Mouse (Mus musculus) liver, adult 2 months (tissue): ENCODE measurements around the gene Gm17334. TPM values are rescaled to one million over a fixed set of nuclear protein-coding genes. Genes with fewer than 3 reads are reported as not detected.

Experiments used
- DNase-seq: peaks from one replicate; pipeline ENCODE4 v3.0.0-alpha.2; 2011; ENCODE audit warnings: low read depth, low spot score; ENCODE audit errors: extremely low read depth
- H3K27ac ChIP-seq: fragments of 200-500 bp; replicated peaks from 2 replicates; pipeline ENCODE4 v1.5.1; 2012; ENCODE audit warnings: low read depth, mild to moderate bottlenecking, control low read depth, inconsistent platforms, low read length; ENCODE audit not compliant: insufficient read depth
- H3K27me3 ChIP-seq: fragments of 200-500 bp; 2 replicates; pipeline ENCODE4 v1.6.1; 2012; ENCODE audit warnings: mild to moderate bottlenecking, moderate library complexity, low read length, inconsistent platforms; ENCODE audit not compliant: control insufficient read depth, insufficient read depth
- H3K36me3 ChIP-seq: fragments of 200-500 bp; 2 replicates; pipeline ENCODE4 v1.6.1; 2012; ENCODE audit warnings: low read length, inconsistent platforms; ENCODE audit not compliant: control insufficient read depth, insufficient read depth
- H3K4me1 ChIP-seq: fragments of 200-500 bp; 2 replicates; pipeline ENCODE4 v1.6.1; 2011; ENCODE audit warnings: low read length; ENCODE audit not compliant: control insufficient read depth, insufficient read depth
- H3K4me3 ChIP-seq: fragments of 200-500 bp; 2 replicates; pipeline ENCODE4 v1.5.1; 2011; ENCODE audit warnings: low read depth, mild to moderate bottlenecking, control low read depth, low read length, moderate library complexity; ENCODE audit not compliant: insufficient read depth
- H3K79me2 ChIP-seq: fragments of 200-500 bp; 2 replicates; pipeline ENCODE4 v1.6.1; 2012; ENCODE audit warnings: inconsistent platforms, mild to moderate bottlenecking, low read length, moderate library complexity; ENCODE audit not compliant: control insufficient read depth, insufficient read depth
- H3K9ac ChIP-seq: fragments of 200-500 bp; 2 replicates; pipeline ENCODE4 v1.6.1; 2012; ENCODE audit warnings: low read depth, mild to moderate bottlenecking, control low read depth, inconsistent platforms, low read length
- CTCF ChIP-seq: fragments of 200-500 bp; IDR thresholded peaks from 2 replicates; pipeline ENCODE4 v1.5.1; 2011; ENCODE audit warnings: low read depth, low read length, control low read depth
- POLR2A ChIP-seq: fragments of 200-500 bp; IDR thresholded peaks from 2 replicates; pipeline ENCODE4 v1.6.1; 2011; ENCODE audit warnings: low read length, control low read depth; ENCODE audit not compliant: insufficient read depth; ENCODE audit errors: extremely low read depth
- WGBS: fragments of 180-500 bp; shearing (Covaris S2); methylation state at CpG from one replicate; pipeline ENCODE4 v1.1.7; 2018; 5-methylcytosine and 5-hydroxymethylcytosine counted together
- polyA plus RNA-seq: library from polyadenylated mRNA; depleted of rRNA; stranded (reverse); fragments of >200 nt; gene quantifications from 2 replicates; pipeline ENCODE4 v1.2.3, GENCODE M21; 2012
- total RNA-seq: library from RNA; depleted of rRNA; stranded (reverse); fragments of >200 nt; gene quantifications from 2 replicates; pipeline ENCODE4 v1.2.3, GENCODE M21; 2014

Gm17334 gene
- total and polyA plus RNA-seq, 2 experiments = 0.16 TPM; not detected in 1

GRCm38 (mm10) chr11:53795813-53796212, 22.8 kb upstream of the Gm17334 start:
- Histone ChIP-seq H3K27ac (peak overlapping the region; percentile 85), H3K79me2 (no peaks in the 10 kb centered on the region), H3K27me3 (no peaks in the 10 kb centered on the region), H3K36me3 (no peaks in the 10 kb centered on the region), H3K4me3 (no peak overlapping the region), H3K4me1 (peaks cover 43% of the 10 kb centered on the region), H3K9ac (0 out of 2 replicates have a peak overlapping the region, but pooled peaks have one; percentile 11)
- DNase-seq = peak; percentile 69
- no peak for TF ChIP-seq CTCF
- no peak for TF ChIP-seq POLR2A
- 17% methylated on average over 8 of the region's 8 CpGs for WGBS

GRCm38 (mm10) chr11:53794671-53795557, 21.9 kb upstream of the Gm17334 start:
- Histone ChIP-seq H3K27me3 (no peaks in the 10 kb centered on the region), H3K36me3 (no peaks in the 10 kb centered on the region), H3K4me1 (peaks cover 45% of the 10 kb centered on the region), H3K27ac (peak overlapping the region; percentile 89), H3K79me2 (no peaks in the 10 kb centered on the region), H3K9ac (peak overlapping the region; percentile 15), H3K4me3 (peak overlapping the region; percentile 9; the same call in 1 of the 2 replicates)
- peak; percentile 98 for DNase-seq
- 4% methylated on average over 25 of the region's 25 CpGs for WGBS
- TF ChIP-seq POLR2A (0 out of 2 replicates have a peak, but pooled peaks have one; percentile 52), CTCF (peak; percentile 48)

GRCm38 (mm10) chr11:53794015-53794414, 21.0 kb upstream of the Gm17334 start:
- Histone ChIP-seq H3K79me2 (no peaks in the 10 kb centered on the region), H3K9ac (0 out of 2 replicates have a peak overlapping the region, but pooled peaks have one; percentile 32), H3K27me3 (no peaks in the 10 kb centered on the region), H3K4me1 (peaks cover 51% of the 10 kb centered on the region), H3K36me3 (no peaks in the 10 kb centered on the region), H3K4me3 (no peak overlapping the region), H3K27ac (peak overlapping the region; percentile 89)
- no peak for DNase-seq
- 69% methylated on average over 3 of the region's 3 CpGs for WGBS
- TF ChIP-seq CTCF (no peak), POLR2A (no peak)

GRCm38 (mm10) chr11:53792986-53793385, 20.0 kb upstream of the Gm17334 start:
- WGBS = 42% methylated on average over 3 of the region's 3 CpGs
- DNase-seq = no peak

GRCm38 (mm10) chr11:53789277-53789676, 16.3 kb upstream of the Gm17334 start:
- H3K4me3 ChIP-seq = no peak overlapping the region
- WGBS = 34% methylated on average over 3 of the region's 3 CpGs
- peak overlapping the region; percentile 20 for H3K27ac ChIP-seq
- peaks cover 30% of the 10 kb centered on the region for H3K4me1 ChIP-seq
- no peaks in the 10 kb centered on the region for H3K79me2 ChIP-seq
- DNase-seq = peak; percentile 86
- H3K9ac ChIP-seq = no peak overlapping the region
- H3K27me3 ChIP-seq = no peaks in the 10 kb centered on the region
- TF ChIP-seq CTCF (no peak), POLR2A (no peak)
- no peaks in the 10 kb centered on the region for H3K36me3 ChIP-seq

More at GRCm38 (mm10) chr11:53792986-53793385, 20.0 kb upstream of the Gm17334 start:
- Histone ChIP-seq H3K36me3 (no peaks in the 10 kb centered on the region), H3K9ac (no peak overlapping the region), H3K79me2 (no peaks in the 10 kb centered on the region), H3K4me1 (peaks cover 49% of the 10 kb centered on the region), H3K27ac (0 out of 2 replicates have a peak overlapping the region, but pooled peaks have one; percentile 0), H3K27me3 (no peaks in the 10 kb centered on the region), H3K4me3 (no peak overlapping the region)
- TF ChIP-seq CTCF (no peak), POLR2A (no peak)

- TF ChIP-seq CTCF (no peak), POLR2A (no peak)
- Histone ChIP-seq H3K4me1 (peaks cover 25% of the 10 kb centered on the region), H3K27me3 (no peaks in the 10 kb centered on the region), H3K79me2 (no peaks in the 10 kb centered on the region), H3K27ac (peak overlapping the region; percentile 7; the same call in 1 of the 2 replicates), H3K9ac (no peak overlapping the region), H3K36me3 (no peaks in the 10 kb centered on the region), H3K4me3 (no peak overlapping the region)
- WGBS = 71% methylated on average over 8 of the region's 8 CpGs
- no peak for DNase-seq
Observed at GRCm38 (mm10) chr11:53788196-53788595, 15.2 kb upstream of the Gm17334 start.
